Mouse (Mus musculus) midbrain, embryonic 14.5 days (tissue): ENCODE measurements around the gene Col6a4. TPM values are rescaled to one million over a fixed set of nuclear protein-coding genes. Genes with fewer than 3 reads are reported as not detected.
A peak's percentile ranks its signal among the peaks of the same experiment; 100 is the strongest.

Experiments used
- ATAC-seq: fragments of 200-750 bp; cut with Nextera tagmentation; 2 replicates; pipeline ENCODE4 v1.8.0; 2017; ENCODE audit warnings: moderate number of reproducible peaks, moderate library complexity; ENCODE audit not compliant: low FRiP score, low TSS enrichment
- DNase-seq: peaks from one replicate; pipeline ENCODE4 v3.0.0-alpha.2; 2015
- H3K27ac ChIP-seq: fragments of 300-500 bp; sonication (generic); replicated peaks from 2 replicates; pipeline ENCODE4 v1.5.1; 2014; ENCODE audit warnings: mild to moderate bottlenecking, low read depth, low read length, moderate library complexity
- H3K27me3 ChIP-seq: fragments of 300-500 bp; sonication (generic); 2 replicates; pipeline ENCODE4 v1.6.1; 2014; ENCODE audit warnings: low read length, control low read depth, mixed read lengths; ENCODE audit not compliant: control insufficient read depth, insufficient read depth
- H3K36me3 ChIP-seq: fragments of 300-500 bp; sonication (generic); 2 replicates; pipeline ENCODE4 v1.6.1; 2014; ENCODE audit warnings: low read length, control low read depth; ENCODE audit not compliant: control insufficient read depth, insufficient read depth
- H3K4me1 ChIP-seq: fragments of 300-500 bp; sonication (generic); 2 replicates; pipeline ENCODE4 v1.6.1; 2014; ENCODE audit warnings: mild to moderate bottlenecking, antibody characterized with exemption, low read length, control low read depth; ENCODE audit not compliant: control insufficient read depth, insufficient read depth
- H3K4me2 ChIP-seq: fragments of 300-500 bp; sonication (generic); 2 replicates; pipeline ENCODE4 v1.6.1; 2014; ENCODE audit warnings: mild to moderate bottlenecking, low read length, moderate library complexity
- H3K4me3 ChIP-seq: fragments of 300-500 bp; sonication (generic); replicated peaks from 2 replicates; pipeline ENCODE4 v1.5.1; 2014; ENCODE audit warnings: low read depth, low read length
- H3K9ac ChIP-seq: fragments of 300-500 bp; sonication (generic); replicated peaks from 2 replicates; pipeline ENCODE4 v1.6.1; 2014; ENCODE audit warnings: mild to moderate bottlenecking, low read length, moderate library complexity
- H3K9me3 ChIP-seq: fragments of 300-500 bp; sonication (generic); 2 replicates; pipeline ENCODE4 v1.6.1; 2016; ENCODE audit warnings: low read length, control low read depth, mixed read lengths; ENCODE audit not compliant: control insufficient read depth
- WGBS: fragments of 180-500 bp; shearing (Covaris S2); extraction: QIAGEN DNeasy Blood & Tissue Kit; methylation state at CpG from one replicate; pipeline ENCODE4 v1.1.7; 2014; 5-methylcytosine and 5-hydroxymethylcytosine counted together
- polyA plus RNA-seq: library from polyadenylated mRNA; unstranded; fragments of >200 nt; fragmentation: Nextera tagmentation; extraction: Ambion mirVana; gene quantifications from 2 replicates; pipeline ENCODE4 v1.2.1, GENCODE M21; 2014

The Col6a4 gene
- polyA plus RNA-seq, result 0.38 and 0.81 TPM in 2 replicates

DNA sequence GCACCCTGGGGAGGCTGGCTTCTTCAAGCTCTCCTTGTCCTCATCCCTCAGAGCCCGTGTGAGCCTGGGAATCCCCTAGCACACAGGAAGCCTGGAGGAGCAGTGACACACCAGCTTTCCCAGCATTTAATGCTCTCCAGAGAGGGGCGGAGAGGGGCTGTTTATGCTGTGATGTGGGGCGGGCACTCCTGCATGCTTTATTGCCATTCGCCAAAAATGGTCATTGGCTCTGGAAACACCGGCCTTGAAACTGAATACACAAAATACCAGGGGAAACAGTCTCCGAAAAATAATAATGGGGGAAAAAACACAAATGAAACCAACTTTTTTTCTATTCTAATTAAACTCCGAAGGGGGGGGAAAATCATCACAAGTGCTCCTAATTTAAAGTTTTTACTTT, at the start of gene Col6a4:
TSS of gene Col6a4 (minus strand) at position 101 of the 400 bp plus-strand sequence.
- H3K4me3 ChIP-seq, result no peak within 1 kb of the TSS
- no peak within 1 kb of the TSS for H3K9ac ChIP-seq
- no peaks in the 10 kb centered on the region for H3K36me3 ChIP-seq
- no peaks in the 10 kb centered on the region for H3K9me3 ChIP-seq
- no peak for ATAC-seq
- peaks cover 4% of the 10 kb centered on the region; the same call in 1 of the 2 replicates for H3K4me1 ChIP-seq
- WGBS, result 67% methylated on average over 7 of the region's 7 CpGs
- no peak for DNase-seq
- no peaks in the 10 kb centered on the region for H3K27me3 ChIP-seq
- no peak within 1 kb of the TSS for H3K27ac ChIP-seq
- no peak within 1 kb of the TSS for H3K4me2 ChIP-seq

DNA sequence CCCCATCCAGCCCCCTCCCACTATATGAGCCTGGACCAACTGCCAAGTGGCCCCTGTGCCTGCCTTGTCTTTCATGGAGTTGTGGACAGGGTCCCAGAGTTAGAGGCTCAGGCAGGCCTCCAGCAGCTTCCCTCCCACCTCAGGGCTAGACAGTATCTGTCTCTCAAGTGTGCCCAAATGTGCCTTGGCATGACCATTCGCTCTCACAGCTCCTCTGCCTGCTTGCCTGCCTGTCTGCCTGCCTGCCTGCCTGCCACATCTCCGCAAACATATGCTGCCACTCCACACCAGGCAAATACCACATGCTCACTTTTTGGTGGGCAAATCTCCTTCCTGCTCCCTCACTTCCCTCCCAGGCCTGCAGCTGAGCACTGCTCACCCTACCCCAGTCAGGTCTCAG, 49.0 kb upstream of the Col6a4 start:
- Histone ChIP-seq H3K9ac (no peak overlapping the region), H3K4me1 (peaks cover 20% of the 10 kb centered on the region), H3K36me3 (peaks cover 6% of the 10 kb centered on the region; the same call in 1 of the 2 replicates), H3K27ac (no peak overlapping the region), H3K27me3 (no peaks in the 10 kb centered on the region), H3K4me2 (no peak overlapping the region), H3K4me3 (no peak overlapping the region), H3K9me3 (no peaks in the 10 kb centered on the region)
- WGBS, result 86% methylated on average over 2 of the region's 2 CpGs
- no peak for DNase-seq
- no peak for ATAC-seq

DNA sequence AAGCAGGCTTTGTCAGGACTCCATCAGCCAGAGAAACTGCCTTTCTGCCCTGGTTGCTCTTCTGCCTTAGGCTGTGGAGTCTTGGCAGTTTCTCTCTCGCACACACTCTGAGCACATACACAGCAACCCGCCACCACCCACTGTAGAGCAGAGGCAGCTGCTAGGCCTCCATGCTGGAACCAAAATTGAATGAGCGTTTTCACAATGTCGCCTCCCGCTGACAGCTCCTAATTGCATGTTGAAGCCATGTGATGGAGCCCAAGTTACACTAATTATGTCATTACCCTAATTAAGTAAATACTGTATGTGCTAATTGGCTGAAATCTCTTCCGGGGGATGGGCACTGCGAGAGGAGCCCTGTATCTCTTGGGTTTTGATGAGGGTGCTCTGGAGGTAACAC, 47.6 kb upstream of the Col6a4 start:
- H3K9ac ChIP-seq, result no peak overlapping the region
- ATAC-seq, result no peak
- H3K27me3 ChIP-seq, result no peaks in the 10 kb centered on the region
- no peaks in the 10 kb centered on the region for H3K9me3 ChIP-seq
- no peak overlapping the region for H3K4me2 ChIP-seq
- H3K27ac ChIP-seq, result no peak overlapping the region
- WGBS, result 79% methylated on average over 7 of the region's 7 CpGs
- no peaks in the 10 kb centered on the region for H3K36me3 ChIP-seq
- peaks cover 15% of the 10 kb centered on the region for H3K4me1 ChIP-seq
- no peak overlapping the region for H3K4me3 ChIP-seq
- peak; percentile 18 for DNase-seq

GRCm38 (mm10) chr9:106141955-106142354, 45.4 kb upstream of the Col6a4 start:
- Histone ChIP-seq H3K4me1 (peaks cover 7% of the 10 kb centered on the region), H3K4me3 (no peak overlapping the region), H3K9me3 (no peaks in the 10 kb centered on the region), H3K36me3 (no peaks in the 10 kb centered on the region), H3K9ac (no peak overlapping the region), H3K27me3 (no peaks in the 10 kb centered on the region), H3K27ac (peak overlapping the region; percentile 16; the same call in 1 of the 2 replicates), H3K4me2 (no peak overlapping the region)
- 58% methylated on average over 12 of the region's 12 CpGs for WGBS
- peak; percentile 53; the same call in 1 of the 2 replicates for ATAC-seq
- DNase-seq, result peak; percentile 27

- peak; percentile 70 for DNase-seq
Observed at GRCm38 (mm10) chr9:106139763-106140162, 43.2 kb upstream of the Col6a4 start.

DNA sequence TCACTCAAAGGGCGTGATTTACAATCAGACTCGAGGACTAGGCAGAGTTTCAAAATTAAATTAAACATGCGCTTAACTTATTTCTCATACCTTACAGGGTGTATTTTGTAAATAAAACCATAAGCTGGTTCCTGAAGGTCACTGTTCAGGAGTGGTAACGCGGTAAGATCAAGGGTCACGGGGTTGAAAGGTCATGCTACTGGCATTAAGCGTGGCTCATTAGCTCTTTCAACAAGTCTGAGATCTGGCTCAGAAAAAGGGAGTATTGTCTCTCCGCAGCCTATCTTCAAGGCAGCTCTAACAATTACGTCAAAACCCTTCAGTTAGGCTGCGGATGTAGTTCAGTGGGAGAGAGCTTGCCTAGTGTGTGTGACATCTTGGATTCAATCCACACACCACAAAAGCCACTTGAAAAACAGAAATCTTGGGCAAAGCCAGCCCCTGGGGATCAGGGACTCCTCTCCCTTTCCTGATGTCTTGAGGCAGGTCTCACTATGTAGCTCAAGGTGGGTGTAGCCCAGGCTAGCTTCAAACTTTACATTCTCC, 41.2 kb upstream of the Col6a4 start:
- 0 out of 2 replicates have a peak, but pooled peaks cover 5% of the 10 kb centered on the region for H3K4me1 ChIP-seq
- H3K27me3 ChIP-seq, result no peaks in the 10 kb centered on the region
- H3K9ac ChIP-seq, result no peak overlapping the region
- H3K36me3 ChIP-seq, result no peaks in the 10 kb centered on the region
- ATAC-seq (no peak), DNase-seq (no peak)
- no peak overlapping the region for H3K4me3 ChIP-seq
- 43% methylated on average over 10 of the region's 10 CpGs for WGBS
- H3K27ac ChIP-seq, result no peak overlapping the region
- no peak overlapping the region for H3K4me2 ChIP-seq
- no peaks in the 10 kb centered on the region for H3K9me3 ChIP-seq

More at GRCm38 (mm10) chr9:106139763-106140162, 43.2 kb upstream of the Col6a4 start:
- H3K9ac ChIP-seq, result no peak overlapping the region
- H3K4me3 ChIP-seq, result no peak overlapping the region
- no peaks in the 10 kb centered on the region for H3K27me3 ChIP-seq
- H3K4me1 ChIP-seq, result 0 out of 2 replicates have a peak, but pooled peaks cover 5% of the 10 kb centered on the region
- 50% methylated on average over 10 of the region's 10 CpGs for WGBS
- H3K9me3 ChIP-seq, result no peaks in the 10 kb centered on the region
- H3K27ac ChIP-seq, result 0 out of 2 replicates have a peak overlapping the region, but pooled peaks have one; percentile 13
- H3K36me3 ChIP-seq, result no peaks in the 10 kb centered on the region
- ATAC-seq, result peak; percentile 34; the same call in 1 of the 2 replicates
- no peak overlapping the region for H3K4me2 ChIP-seq

DNA sequence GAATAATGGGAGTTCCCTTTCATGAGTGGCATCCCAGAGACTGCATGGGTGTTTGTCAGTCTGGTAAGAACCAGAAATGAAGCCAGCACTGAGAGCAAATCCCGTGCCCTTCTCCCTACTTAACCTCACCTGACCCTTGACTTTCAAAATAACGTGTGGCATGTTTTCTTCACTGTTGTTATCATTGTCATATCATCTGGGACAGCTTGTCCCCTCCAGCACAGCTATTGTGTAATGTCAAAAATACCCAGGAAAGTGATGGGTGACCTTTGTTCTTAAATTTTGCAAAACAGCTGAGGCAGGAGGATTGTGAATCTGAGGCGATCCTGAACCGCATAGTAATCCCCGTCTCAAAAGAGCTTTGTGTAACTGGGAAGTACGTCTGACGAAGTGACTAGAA, 33.7 kb upstream of the Col6a4 start:
- H3K9me3 ChIP-seq, result no peaks in the 10 kb centered on the region
- no peaks in the 10 kb centered on the region for H3K36me3 ChIP-seq
- WGBS, result 78% methylated on average over 7 of the region's 7 CpGs
- H3K27me3 ChIP-seq, result no peaks in the 10 kb centered on the region
- no peak overlapping the region for H3K27ac ChIP-seq
- H3K4me1 ChIP-seq, result peaks cover 24% of the 10 kb centered on the region
- ATAC-seq, result no peak
- no peak for DNase-seq
- H3K9ac ChIP-seq, result no peak overlapping the region
- H3K4me3 ChIP-seq, result no peak overlapping the region
- H3K4me2 ChIP-seq, result no peak overlapping the region

- WGBS, result 98% methylated on average over 2 of the region's 2 CpGs
- no peaks in the 10 kb centered on the region for H3K27me3 ChIP-seq
- H3K9me3 ChIP-seq, result no peaks in the 10 kb centered on the region
- no peak for DNase-seq
- no peak overlapping the region for H3K9ac ChIP-seq
- H3K4me1 ChIP-seq, result peaks cover 24% of the 10 kb centered on the region
- H3K27ac ChIP-seq, result no peak overlapping the region
- no peak overlapping the region for H3K4me3 ChIP-seq
- no peak overlapping the region for H3K4me2 ChIP-seq
- no peak for ATAC-seq
- H3K36me3 ChIP-seq, result no peaks in the 10 kb centered on the region
Observed at GRCm38 (mm10) chr9:106129072-106129471, 32.5 kb upstream of the Col6a4 start.

DNA sequence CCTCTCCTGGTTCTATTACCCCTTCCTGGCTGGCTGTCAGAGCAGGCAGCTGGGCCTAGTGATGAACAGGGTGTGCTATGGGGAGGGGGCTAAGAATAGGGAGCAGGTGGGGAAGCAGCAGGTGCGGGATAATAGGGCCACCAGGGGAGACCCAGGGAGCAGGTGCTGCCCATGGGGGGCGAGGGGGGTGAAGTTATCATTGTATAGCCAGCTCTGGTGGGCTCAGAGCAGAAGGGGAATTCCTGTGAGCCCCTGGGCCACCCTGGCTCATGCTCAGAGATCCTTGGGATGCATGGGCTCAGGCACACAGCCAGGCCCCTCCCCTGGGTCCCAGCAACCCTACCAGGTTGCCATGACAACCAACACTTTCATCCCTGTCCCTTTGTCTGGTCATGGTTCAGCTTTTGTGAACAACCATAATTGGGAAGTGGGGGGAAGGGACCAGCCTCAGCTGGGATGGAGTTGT, 30.2 kb upstream of the Col6a4 start:
- 0% methylated on average over 1 of the region's 2 CpGs for WGBS
- H3K36me3 ChIP-seq, result no peaks in the 10 kb centered on the region
- peak; percentile 96 for DNase-seq

More for the DNA sequence above, 30.2 kb upstream of the Col6a4 start:
- ATAC-seq, result peak; percentile 96
- Histone ChIP-seq H3K9me3 (no peaks in the 10 kb centered on the region), H3K4me2 (peak overlapping the region; percentile 20), H3K9ac (no peak overlapping the region), H3K27me3 (no peaks in the 10 kb centered on the region), H3K4me3 (no peak overlapping the region), H3K4me1 (peaks cover 24% of the 10 kb centered on the region), H3K27ac (peak overlapping the region; percentile 92)
